Mouse (Mus musculus) CH12.LX (cell line): ENCODE data around the gene Engase.

Source experiments
- ETS1 ChIP-seq: conservative IDR thresholded peaks from 2 replicates; pipeline ENCODE4 v1.6.1; 2012; ENCODE audit warnings: low read depth, mild to moderate bottlenecking, inconsistent platforms, low read length, improper control_type of control experiment, moderate library complexity
- HCFC1 ChIP-seq: IDR thresholded peaks from 2 replicates; pipeline ENCODE4 v1.6.1; 2012; ENCODE audit warnings: low read depth, mild to moderate bottlenecking, inconsistent platforms, low read length, improper control_type of control experiment
- MAX ChIP-seq: IDR thresholded peaks from 2 replicates; pipeline ENCODE4 v1.6.1; 2011; ENCODE audit warnings: low read length, improper control_type of control experiment
- POLR2A ChIP-seq: IDR thresholded peaks from 2 replicates; pipeline ENCODE4 v1.6.1; 2011; ENCODE audit warnings: low read depth, mild to moderate bottlenecking, improper control_type of control experiment, low read length
- POLR2AphosphoS2 ChIP-seq: IDR thresholded peaks from 2 replicates; pipeline ENCODE4 v1.6.1; 2011; ENCODE audit warnings: low read depth, low read length, improper control_type of control experiment
- USF2 ChIP-seq: conservative IDR thresholded peaks from 2 replicates; pipeline ENCODE4 v1.6.1; 2011; ENCODE audit warnings: low read depth, low read length, improper control_type of control experiment
- ZKSCAN1 ChIP-seq: IDR thresholded peaks from 2 replicates; pipeline ENCODE4 v1.6.1; 2012; ENCODE audit warnings: low read depth, inconsistent platforms, low read length, improper control_type of control experiment, borderline replicate concordance

GRCm38 (mm10) chr11:118438665-118439414, 37.8 kb upstream of the Engase start:
- TF ChIP-seq ETS1, result no peak
- no peak for TF ChIP-seq USF2
- TF ChIP-seq POLR2A, result no peak
- no peak for TF ChIP-seq ZKSCAN1
- TF ChIP-seq POLR2AphosphoS2, result no peak
- no peak for TF ChIP-seq MAX
- no peak for TF ChIP-seq HCFC1
